Mouse (Mus musculus): Measurements from ENCODE around the gene Cpsf4. TPM values are rescaled to one million over a fixed set of nuclear protein-coding genes. Genes with fewer than 3 reads are reported as not detected.

Cpsf4 gene
- polyA plus RNA-seq, 1 experiment: 31.3 TPM

DNA sequence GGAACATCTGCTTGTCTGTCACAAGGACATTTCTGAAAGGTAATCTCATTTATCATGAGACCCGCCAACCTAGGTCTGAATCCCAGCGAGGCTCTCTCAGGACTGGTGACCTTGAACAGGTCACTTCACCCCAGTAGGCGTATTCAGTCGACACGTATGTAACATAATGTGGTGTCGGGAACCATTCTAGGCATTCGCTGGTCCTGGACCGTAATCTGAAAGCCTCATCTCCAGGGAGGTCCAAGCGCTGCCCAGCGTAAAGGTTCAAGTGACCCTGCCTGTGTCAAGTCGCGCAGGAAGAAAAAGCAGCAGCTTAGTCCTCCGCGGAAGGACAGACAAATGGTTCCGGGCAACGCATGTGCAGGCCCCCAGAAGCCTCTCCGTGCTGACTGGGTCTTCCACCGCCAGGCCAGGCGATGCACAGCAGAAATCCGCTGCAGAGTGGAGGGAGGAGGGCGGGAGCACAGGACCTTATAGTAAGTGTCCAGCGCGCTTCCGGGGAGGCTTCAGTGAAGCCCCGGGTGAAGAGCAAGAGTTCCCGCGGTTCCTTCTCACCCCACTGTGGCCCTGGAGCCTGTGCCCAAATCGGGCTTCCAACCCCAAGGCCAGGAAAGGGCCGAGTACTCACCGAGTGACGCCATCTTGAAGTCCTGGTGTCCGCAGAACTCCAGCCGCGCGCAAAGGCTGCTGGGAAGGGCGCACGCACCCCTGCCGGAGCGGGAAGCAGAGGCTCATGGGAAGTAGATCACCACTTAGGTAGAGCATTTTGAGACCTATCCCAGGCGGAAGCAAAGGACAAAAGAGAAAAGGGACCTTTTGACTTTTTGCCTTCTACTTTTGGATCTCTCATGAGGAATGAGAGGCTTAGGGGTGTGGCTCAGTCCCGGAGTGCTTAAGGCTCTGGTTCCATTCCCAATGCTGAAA, 24.1 kb downstream of the Cpsf4 start:
- Histone ChIP-seq H3K27me3 (ENCODE audit: control insufficient read depth, insufficient read depth, insufficient read length) (no peaks in the 10 kb centered on the region), H3K79me2 (ENCODE audit: control insufficient read depth, insufficient read depth) (peaks cover 51% of the 10 kb centered on the region), H3K36me3 (ENCODE audit: control insufficient read depth, insufficient read depth) (peaks cover 13% of the 10 kb centered on the region), H3K4me3 (peak overlapping the region; percentile 96), H3K4me2 (ENCODE audit: low read depth) (peak overlapping the region; percentile 96), H3ac (ENCODE audit: control insufficient read depth, insufficient read length) (peak overlapping the region; percentile 34)
- TF ChIP-seq MYOG (IDR thresholded peaks at IDR 0.05; ENCODE audit: control insufficient read depth in 1 of 3, insufficient read depth in 1 of 3, insufficient read length in 2 of 3, low read depth in 2 of 3) (no peak), TCF12 (IDR thresholded peaks at IDR 0.05; ENCODE audit: insufficient read depth, poor library complexity, severe bottlenecking) (no peak), POLR2A (IDR thresholded peaks at IDR 0.05; ENCODE audit: insufficient read length, low read depth) (peak; percentile 91), E2F4 (IDR thresholded peaks at IDR 0.05; ENCODE audit: insufficient read depth) (peak; percentile 48), MYOD1 (IDR thresholded peaks at IDR 0.05; ENCODE audit: control insufficient read depth in 1 of 3, insufficient read length in 2 of 3, low read depth in 2 of 3) (no peak), CEBPB (IDR thresholded peaks at IDR 0.05; ENCODE audit: insufficient read depth, poor library complexity, severe bottlenecking) (no peak), REST (IDR thresholded peaks at IDR 0.05; ENCODE audit: insufficient read depth, insufficient read length) (no peak), POLR2AphosphoS2 (IDR thresholded peaks at IDR 0.05; ENCODE audit: insufficient read length, low read depth) (peak; percentile 90)

DNA sequence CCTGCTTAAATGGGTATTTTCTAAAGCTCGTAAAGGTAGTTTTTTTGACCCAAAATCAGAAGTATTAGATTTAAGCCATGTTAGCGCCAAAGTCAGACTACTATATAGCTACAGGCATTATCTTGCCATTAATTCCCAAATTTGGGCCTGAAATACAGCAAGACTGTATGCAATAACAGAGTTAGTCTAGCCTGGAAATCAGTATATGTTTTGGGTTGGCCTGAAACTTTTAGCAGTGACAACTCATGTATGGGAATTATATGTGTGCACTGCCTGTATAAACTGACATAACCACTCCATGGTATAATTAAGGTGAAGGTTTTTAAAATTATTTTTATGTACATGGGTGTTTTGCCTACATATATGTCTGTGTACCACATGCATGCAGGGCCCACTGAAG, 24.9 kb downstream of the Cpsf4 start, which contains the start of gene Atp5j2:
TSS of gene Atp5j2 (minus strand) at position 101 of the 400 bp plus-strand sequence.
- peaks cover 9% of the 10 kb centered on the region for H3K36me3 ChIP-seq (ENCODE audit: control insufficient read depth, insufficient read depth)
- no peaks in the 10 kb centered on the region for H3K27me3 ChIP-seq (ENCODE audit: control insufficient read depth, insufficient read depth, insufficient read length)

DNA sequence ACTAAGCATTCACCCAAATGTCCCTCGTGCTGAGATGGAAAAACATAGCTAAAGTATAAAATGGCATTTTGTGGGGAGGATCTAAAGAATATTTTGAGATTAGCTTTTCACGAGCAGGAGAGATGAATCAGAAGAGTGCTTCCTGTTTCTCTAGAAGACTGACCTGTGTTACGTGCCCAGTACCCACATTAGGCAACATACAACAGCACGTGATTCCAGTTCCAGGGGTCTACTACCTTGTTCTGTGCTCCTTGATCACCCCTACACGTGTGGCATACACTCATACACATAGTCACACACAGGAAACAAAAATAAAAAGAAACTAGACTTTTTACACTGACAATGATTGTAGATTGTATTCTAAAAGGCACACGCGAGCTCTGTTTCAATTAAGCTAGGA, 33.4 kb downstream of the Cpsf4 start:
- TF ChIP-seq POLR2AphosphoS2 (IDR thresholded peaks at IDR 0.05; ENCODE audit: insufficient read length, low read depth) (no peak), USF1 (IDR thresholded peaks at IDR 0.05; ENCODE audit: low read depth) (no peak), MAX (IDR thresholded peaks at IDR 0.05; ENCODE audit: low read depth) (no peak), TCF12 (IDR thresholded peaks at IDR 0.05; ENCODE audit: insufficient read depth, poor library complexity, severe bottlenecking) (no peak), CEBPB (IDR thresholded peaks at IDR 0.05; ENCODE audit: insufficient read depth, poor library complexity, severe bottlenecking) (no peak), MYOD1 (IDR thresholded peaks at IDR 0.05; ENCODE audit: control insufficient read depth in 1 of 3, insufficient read length in 2 of 3, low read depth in 2 of 3) (no peak), E2F4 (IDR thresholded peaks at IDR 0.05; ENCODE audit: insufficient read depth) (no peak), SRF (IDR thresholded peaks at IDR 0.05; ENCODE audit: control insufficient read depth, insufficient read length, low read depth) (no peak)
- H3K4me3 ChIP-seq: peak overlapping the region; percentile 65
- H3K79me2 ChIP-seq (ENCODE audit: control insufficient read depth, insufficient read depth): no peaks in the 10 kb centered on the region
- no peak overlapping the region for H3ac ChIP-seq (ENCODE audit: control insufficient read depth, insufficient read length)
- H3K36me3 ChIP-seq (ENCODE audit: control insufficient read depth, insufficient read depth): peaks cover 3% of the 10 kb centered on the region
- H3K4me2 ChIP-seq (ENCODE audit: low read depth): peak overlapping the region; percentile 77
- H3K27me3 ChIP-seq (ENCODE audit: control insufficient read depth, insufficient read depth, insufficient read length): no peaks in the 10 kb centered on the region

More for the DNA sequence above, 24.9 kb downstream of the Cpsf4 start, which contains the start of gene Atp5j2:
- TF ChIP-seq MYOG (IDR thresholded peaks at IDR 0.05; ENCODE audit: control insufficient read depth in 1 of 3, insufficient read depth in 1 of 3, insufficient read length in 2 of 3, low read depth in 2 of 3) (no peak), TCF12 (IDR thresholded peaks at IDR 0.05; ENCODE audit: insufficient read depth, poor library complexity, severe bottlenecking) (no peak), REST (IDR thresholded peaks at IDR 0.05; ENCODE audit: insufficient read depth, insufficient read length) (no peak), USF1 (IDR thresholded peaks at IDR 0.05; ENCODE audit: low read depth) (no peak), POLR2A (IDR thresholded peaks at IDR 0.05; ENCODE audit: insufficient read length, low read depth) (no peak), MAX (IDR thresholded peaks at IDR 0.05; ENCODE audit: low read depth) (no peak), E2F4 (IDR thresholded peaks at IDR 0.05; ENCODE audit: insufficient read depth) (no peak), SRF (IDR thresholded peaks at IDR 0.05; ENCODE audit: control insufficient read depth, insufficient read length, low read depth) (no peak), MYOD1 (IDR thresholded peaks at IDR 0.05; ENCODE audit: control insufficient read depth in 1 of 3, insufficient read length in 2 of 3, low read depth in 2 of 3) (no peak)
- Histone ChIP-seq H3K79me2 (ENCODE audit: control insufficient read depth, insufficient read depth) (peaks cover 44% of the 10 kb centered on the region), H3K4me2 (ENCODE audit: low read depth) (peak within 1 kb of the TSS; percentile 96), H3K4me3 (peak within 1 kb of the TSS; percentile 96), H3ac (ENCODE audit: control insufficient read depth, insufficient read length) (peak within 1 kb of the TSS; percentile 34)

DNA sequence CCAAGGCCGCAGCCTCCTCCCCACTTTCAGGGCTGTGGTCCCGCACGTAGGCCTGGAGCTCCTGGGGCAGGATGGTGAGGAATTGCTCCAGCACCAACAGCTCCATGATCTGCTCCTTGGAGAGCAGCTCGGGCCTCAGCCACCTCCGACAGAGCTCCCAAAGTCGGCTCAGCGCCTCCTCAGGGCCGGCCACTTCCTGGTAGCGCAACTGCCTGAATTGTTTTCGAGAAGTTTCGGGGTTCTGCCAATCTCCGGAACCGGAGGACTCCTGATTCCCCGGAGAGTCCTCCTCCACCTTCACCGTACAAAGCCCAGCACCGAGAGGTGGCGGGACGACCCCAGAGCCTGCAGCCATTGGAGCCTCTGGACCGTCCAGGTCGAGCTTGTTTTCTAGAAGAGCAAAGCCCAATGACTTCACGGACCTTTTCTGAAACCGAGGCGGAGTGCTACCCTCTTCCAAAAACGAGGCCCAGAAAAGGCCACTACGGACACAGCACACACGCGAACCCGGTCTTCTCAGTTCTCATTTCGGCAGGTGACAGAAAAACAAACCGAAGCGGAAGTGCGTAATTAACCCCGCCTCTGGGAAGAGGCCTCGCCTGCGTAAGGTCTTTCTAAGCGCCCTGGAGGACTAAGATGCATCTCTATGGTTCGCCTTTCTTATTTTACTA, 34.4 kb downstream of the Cpsf4 start, which contains the start of gene Zkscan14:
TSS of gene Zkscan14 (minus strand) at position 548 of the 671 bp plus-strand sequence.
- H3K27me3 ChIP-seq (ENCODE audit: control insufficient read depth, insufficient read depth, insufficient read length): no peaks in the 10 kb centered on the region
- H3ac ChIP-seq (ENCODE audit: control insufficient read depth, insufficient read length): peak within 1 kb of the TSS; percentile 19
- peaks cover 6% of the 10 kb centered on the region for H3K79me2 ChIP-seq (ENCODE audit: control insufficient read depth, insufficient read depth)
- H3K4me2 ChIP-seq (ENCODE audit: low read depth): peak within 1 kb of the TSS; percentile 77
- no peaks in the 10 kb centered on the region for H3K36me3 ChIP-seq (ENCODE audit: control insufficient read depth, insufficient read depth)
- TF ChIP-seq POLR2A (IDR thresholded peaks at IDR 0.05; ENCODE audit: insufficient read length, low read depth) (peak; percentile 45), TCF3 (IDR thresholded peaks at IDR 0.05; ENCODE audit: insufficient read length, low read depth) (no peak), MAX (IDR thresholded peaks at IDR 0.05; ENCODE audit: low read depth) (no peak)
- H3K4me3 ChIP-seq: peak within 1 kb of the TSS; percentile 65
